Mouse (Mus musculus): ENCODE results near the gene Chrm4.

Chrm4 gene

GRCm38 (mm10) chr2:91964610-91965204 is 37.7 kb downstream of the Chrm4 start:
- no peak for DNase-seq

- DNase-seq = no peak
Observed at GRCm38 (mm10) chr2:91965417-91965816, 38.4 kb downstream of the Chrm4 start.

- DNase-seq = no peak
Observed at GRCm38 (mm10) chr2:91966367-91966766, 39.3 kb downstream of the Chrm4 start.

- DNase-seq = no peak
Observed at GRCm38 (mm10) chr2:91967962-91968361, 40.9 kb downstream of the Chrm4 start.

GRCm38 (mm10) chr2:91971231-91972097 is 44.4 kb downstream of the Chrm4 start:
- peak; percentile 62 for DNase-seq

GRCm38 (mm10) chr2:91972121-91972566 is 45.1 kb downstream of the Chrm4 start:
- DNase-seq = no peak

GRCm38 (mm10) chr2:91973416-91974135 is 46.5 kb downstream of the Chrm4 start:
- no peak for DNase-seq

- no peak for DNase-seq
Observed at GRCm38 (mm10) chr2:91975581-91976541, 48.8 kb downstream of the Chrm4 start, which contains the start of gene Dgkz. Gene Dgkz (minus strand): TSS chr2:91975864.

- no peak for DNase-seq
Observed at GRCm38 (mm10) chr2:91977960-91978359, 50.9 kb downstream of the Chrm4 start.
